Mouse (Mus musculus): ENCODE results near the gene Nhej1.

The Nhej1 gene

DNA sequence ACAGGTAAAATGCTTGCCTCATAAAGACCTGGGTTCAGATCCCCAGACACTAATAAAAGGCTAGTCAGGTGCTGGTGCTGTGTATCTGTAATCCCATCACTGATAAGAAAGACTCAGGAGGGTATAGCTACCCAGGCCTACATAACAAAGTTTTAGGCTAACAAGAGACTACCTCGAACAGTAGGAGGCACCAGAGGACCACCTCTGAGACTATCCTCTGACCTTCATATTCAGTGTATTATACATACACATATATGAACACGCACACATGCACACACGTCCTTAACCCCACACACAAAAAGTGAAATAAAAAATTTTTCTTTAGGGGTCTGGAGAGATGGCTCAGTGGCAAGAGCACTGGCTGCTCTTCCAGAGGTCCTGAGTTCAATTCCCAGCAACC lies 2.8 kb downstream of the Nhej1 start:
- no peak for DNase-seq

DNA sequence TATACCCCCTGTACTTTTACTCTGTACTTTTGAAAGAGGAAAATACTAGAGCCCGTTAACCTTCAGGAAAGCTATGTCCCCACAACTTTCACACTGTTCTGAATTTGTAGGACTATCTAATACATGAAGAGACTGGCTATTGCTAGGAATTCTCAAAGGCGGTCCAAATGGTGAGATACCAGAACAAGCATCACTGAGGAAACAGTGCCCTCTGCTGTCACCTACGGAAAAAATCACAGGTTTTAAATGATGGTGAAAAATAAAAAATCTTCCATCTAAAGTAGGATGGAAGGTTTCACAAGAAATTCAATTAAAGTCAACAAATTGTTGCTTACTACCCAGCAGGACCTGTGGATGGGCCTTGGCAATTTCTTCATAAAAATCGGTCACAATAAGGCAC lies 72.9 kb downstream of the Nhej1 start:
- no peak for DNase-seq

DNA sequence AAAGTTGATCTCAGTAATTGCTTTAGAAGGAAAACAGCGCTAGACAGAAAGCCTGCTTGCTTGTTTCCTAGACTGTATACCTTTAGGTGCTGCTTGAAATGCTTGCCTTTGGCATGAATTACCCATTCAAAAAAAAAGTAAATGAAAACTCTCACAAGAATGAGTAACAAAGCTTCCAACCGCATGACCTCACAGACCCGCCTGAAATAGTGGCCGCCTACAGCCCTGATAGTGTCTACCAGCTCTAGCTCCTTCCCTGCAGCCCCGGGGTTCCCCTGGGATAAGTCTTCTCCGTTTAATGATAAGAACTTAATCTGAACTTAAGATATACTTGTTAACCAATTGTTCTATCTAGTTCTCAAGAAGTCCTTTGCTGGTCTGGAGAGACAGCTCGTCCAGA lies 73.6 kb downstream of the Nhej1 start:
- no peak for DNase-seq

DNA sequence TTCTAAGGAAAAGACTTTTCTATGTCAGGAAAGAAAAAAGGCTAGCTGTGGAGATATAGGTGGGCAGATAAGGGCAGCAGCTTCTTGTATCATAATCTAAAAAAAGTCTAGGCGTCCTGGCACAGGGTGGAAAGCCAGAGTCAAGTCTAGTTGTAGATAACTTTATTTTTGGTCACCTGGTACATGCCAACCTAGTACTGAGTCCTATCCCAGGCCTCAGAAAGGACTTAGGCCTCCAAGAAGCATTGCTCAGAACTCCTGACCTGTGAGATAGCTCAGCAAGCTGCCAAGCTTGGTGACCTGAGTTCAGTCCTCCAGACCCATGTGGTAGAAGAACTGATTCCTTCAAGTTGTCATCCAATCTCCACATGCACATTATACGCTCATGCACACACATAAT lies 76.4 kb downstream of the Nhej1 start:
- no peak for DNase-seq

DNA sequence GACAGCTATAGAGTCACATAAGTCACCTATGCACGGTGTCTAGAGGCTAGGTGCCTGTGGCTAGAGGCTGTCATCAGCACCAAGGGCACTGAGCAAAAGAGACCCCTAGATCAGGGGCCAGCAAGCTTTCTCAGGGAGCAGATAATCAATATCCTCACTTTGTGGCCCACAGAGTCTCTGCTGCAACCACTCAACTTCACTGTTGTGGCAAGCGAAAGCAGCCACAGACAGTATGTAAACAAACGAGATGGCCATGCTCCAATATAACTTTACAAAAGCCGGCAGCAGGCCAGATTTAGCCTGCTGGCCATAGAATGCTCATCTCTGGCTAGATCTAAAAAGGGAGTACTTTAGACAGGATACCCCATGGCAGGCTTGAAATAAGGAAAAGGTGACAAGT lies 77.0 kb downstream of the Nhej1 start:
- no peak for DNase-seq

DNA sequence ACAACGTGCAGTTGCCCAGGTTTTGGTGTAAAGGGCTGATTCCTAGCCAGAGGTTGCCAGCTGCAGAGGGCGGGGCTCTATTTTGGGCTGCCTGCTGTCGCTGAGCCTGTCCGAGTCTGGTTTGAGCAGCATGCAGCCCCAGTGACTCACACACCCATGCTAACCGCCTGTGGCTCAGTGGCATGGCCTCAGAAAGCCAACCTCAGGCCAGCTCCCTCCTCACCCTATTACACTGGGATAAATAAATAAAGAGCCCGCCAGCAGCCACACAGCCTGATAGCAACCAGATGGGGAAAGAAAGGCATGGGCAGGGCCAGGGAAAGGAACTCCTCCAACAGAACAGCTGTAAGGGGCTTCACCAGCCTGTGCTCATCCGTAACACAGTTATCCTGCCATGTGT lies 84.6 kb downstream of the Nhej1 start:
- no peak for DNase-seq

DNA sequence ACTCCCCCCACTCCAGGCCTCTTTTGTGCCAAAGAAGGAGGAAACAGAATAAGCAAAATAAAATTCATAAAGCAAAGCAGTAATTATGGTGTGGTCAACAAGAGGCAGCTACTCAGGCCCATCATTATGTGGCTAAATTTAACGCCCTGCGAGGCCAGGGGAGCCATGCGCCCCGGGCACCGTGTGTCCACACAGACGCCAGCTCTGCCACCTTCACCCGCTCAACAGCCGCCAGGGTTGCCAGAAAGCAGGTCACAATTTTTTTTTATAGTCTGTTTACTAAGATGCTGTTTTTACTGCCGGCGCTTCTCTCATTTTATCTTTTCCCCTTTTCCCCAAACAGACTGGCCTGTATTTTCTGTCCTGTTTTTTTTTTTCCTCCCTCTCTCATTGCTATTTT lies 93.0 kb downstream of the Nhej1 start:
- DNase-seq: no peak

DNA sequence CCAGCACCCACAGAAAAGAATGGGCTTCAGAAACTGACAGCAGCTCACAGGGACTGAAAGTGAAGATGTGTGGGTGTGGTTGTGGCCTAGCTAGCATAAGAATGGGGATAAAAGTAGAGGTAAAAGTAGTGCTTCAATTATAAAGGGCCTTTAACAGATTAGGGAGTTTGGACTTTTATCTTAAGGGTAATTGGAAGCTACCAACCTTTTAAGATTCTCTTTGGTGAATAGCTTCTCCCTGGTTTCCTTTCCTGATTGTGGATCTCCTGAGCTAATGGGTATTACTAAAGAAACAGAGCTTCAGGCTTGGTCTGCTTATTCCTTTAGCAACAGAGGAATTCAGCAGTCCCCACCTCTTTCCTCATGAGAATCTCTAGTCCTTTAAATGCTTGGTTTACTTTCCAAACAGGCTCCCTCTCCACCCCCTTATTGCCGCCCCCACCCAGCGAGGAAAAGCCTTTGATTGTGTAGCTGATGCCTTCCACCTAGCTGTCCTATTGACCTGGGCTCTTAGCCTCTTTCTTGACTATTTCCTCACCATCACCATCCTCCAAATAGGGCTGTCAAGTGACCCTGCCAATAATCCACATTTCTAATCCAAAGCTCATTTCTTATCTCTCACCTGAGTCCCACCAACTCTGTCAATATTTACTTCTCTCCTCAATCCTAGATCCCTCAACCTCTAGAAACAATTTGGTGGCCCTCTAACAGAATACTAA lies 97.8 kb downstream of the Nhej1 start:
- DNase-seq: no peak

DNA sequence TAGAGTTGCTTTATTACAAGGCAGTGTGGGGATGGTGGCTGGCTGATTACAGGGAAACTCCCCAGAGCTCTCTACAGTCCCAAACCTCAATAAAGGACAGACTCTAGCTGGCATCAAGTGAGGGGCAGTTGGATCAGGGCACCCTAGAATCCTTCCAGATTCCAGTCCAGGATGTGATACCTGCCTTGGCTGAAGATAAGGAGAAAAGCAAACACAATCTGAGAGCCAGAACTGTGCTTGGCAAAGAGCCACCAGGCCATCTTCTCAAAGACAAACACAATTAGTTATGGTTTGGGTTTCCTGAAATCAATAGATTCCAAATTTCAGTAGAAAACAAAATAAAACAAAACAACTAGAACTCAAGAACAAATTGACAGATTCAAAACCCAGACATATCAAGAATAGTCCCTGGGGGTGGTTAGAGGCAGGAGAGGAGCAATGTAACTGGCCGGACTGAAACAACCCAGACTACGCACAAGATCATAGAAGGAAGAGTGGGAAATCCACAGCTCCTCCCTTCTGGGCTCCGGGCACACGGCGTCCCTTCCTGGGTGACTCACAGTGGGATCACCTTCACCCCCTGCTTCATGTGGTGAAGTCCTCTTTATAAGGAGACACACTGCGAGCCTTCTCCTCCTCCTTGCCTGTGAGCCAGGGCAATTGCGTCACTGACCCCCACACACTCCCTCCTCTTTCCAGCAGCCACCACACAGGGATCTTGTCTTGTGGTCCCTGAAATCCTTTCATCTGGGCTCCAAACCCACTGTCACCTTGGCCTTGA lies 100.4 kb downstream of the Nhej1 start:
- no peak for DNase-seq

DNA sequence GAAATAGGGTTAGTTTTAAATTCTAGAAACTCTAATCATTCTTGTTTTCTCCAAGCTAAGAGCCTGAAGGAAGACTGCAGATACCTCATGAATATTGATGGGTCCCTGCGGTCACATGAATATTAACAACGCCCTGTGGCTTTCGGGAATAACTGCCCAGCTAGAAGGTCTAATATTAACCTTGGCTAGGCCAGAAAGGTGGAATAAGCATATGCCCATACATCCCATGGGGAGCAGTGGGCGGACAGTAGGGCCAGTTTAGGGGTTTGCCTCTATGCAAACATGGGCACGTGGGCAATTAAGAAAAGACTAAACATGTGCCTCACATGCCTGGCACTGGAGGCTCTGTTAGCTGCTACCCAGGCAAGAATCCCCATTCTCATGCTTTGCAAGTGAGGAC lies 102.8 kb downstream of the Nhej1 start:
- peak; percentile 11 for DNase-seq

DNA sequence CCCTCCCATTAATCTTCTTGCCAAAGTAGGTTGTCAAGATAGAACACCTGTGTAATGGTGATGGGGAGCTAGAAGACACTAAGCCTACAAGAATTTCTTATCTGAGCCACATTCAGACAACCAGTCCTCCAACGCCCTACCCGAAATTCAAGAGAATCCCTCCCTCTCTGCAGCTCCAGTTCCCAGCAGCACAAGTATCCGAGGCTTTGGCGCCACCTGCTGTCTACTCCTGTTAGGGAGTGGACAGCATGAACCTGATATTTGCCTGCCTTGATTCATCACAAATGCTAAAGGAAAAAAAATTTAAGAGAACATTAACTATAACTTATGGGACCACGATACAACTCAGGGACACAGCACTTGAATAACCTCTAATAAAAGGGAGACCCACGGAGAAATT lies 108.2 kb downstream of the Nhej1 start:
- DNase-seq: peak; percentile 58

DNA sequence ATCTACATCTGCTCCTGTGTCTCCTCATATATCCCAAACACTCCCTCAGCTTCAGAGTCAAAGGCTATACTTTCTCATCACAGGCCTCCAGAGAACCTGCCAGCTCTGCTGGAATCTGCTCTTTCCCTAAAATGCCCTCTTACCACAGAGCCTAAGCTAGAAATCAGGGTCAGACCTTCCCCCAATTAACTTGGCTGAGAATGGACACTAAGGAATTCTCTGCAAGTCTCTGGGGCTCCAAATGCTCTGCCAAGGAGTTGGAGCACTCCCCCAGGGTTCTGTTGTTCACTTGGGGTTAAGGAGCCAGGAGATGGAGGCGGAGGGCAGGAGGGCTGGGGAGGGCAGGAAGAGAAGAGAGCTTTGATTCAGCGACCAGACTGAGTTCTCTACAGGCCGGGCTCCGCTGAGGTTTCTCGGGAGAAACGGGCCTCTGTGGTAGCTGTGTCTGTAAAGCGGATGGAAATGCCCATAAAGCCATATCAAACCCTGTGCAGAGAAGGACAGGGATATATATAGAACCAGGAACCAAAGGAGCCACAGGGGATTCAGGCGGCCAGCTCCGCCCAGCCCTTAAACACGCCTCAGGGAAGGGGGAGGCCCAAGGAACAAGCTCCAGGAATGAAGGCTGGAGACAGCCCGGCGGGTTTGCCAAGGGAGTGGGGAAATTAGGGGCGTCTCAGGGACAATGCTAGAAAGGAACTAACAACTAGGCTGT lies 109.3 kb downstream of the Nhej1 start:
- peak; percentile 14 for DNase-seq

DNA sequence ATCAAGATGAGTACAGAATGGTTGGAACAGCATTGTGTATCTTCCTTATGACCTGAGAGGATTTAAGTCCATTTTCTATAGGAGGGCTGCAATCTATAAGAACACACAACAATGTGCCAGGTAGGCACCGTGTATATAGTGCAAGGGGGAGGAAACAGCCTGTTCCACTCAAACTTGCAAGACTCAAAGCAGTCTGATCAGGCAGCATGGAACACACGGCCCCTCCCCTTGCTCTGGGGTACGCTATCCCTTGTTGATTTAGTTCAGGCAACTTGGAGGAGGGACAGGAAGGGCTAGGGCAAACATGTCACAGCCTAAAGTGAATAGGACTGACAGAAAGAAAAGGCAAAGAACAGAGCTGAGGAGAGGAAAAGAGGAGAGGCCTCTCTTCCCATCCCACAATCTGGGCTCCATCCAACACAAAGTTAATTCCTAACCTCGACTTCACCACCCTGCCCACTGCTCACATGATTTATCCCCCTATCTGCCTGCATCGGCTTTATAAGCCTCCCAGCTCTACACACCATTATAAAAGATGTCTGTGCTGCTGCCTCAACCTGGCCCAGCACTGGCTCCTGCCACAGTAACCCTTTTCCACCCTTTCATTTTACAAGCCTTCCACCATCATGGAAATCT lies 110.7 kb downstream of the Nhej1 start:
- DNase-seq: peak; percentile 64

DNA sequence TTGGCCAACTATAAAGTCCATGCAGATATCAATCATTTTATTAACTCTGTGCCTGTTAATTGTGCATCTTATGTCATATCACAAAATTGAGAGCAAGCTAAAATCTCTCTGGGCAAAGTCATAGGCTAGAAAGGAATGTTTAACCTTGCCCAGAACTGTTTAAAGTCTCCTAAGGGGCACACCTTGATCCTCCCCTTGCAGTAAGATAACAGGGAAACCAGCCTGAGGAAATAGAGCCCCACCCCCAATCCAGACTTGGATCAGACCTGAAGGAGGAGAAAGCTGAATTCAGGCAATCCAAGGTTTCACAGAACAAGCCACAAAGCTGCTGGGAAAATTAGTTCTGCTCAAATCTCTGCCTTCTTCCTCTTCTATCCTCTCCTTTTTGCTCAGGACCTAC lies 114.2 kb downstream of the Nhej1 start:
- DNase-seq: no peak

DNA sequence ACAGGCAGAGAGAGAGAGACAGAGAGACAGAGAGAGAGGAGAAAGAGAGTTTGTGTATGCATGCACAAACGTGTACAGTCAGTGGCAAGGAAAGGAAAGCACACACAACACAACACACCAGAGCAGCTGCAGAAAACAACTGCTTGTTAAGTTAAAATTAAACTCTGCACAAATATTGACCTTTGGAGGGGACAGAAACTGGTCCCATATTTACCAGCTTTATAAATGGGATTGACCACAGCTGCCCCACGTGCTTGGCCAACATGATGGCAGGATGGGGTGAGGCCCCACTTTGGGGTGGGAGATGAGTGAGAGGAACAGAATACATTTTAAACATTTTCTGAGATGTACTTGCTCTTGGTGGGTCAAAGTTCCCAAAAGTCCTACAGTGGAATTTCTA lies 114.8 kb downstream of the Nhej1 start:
- DNase-seq: no peak

DNA sequence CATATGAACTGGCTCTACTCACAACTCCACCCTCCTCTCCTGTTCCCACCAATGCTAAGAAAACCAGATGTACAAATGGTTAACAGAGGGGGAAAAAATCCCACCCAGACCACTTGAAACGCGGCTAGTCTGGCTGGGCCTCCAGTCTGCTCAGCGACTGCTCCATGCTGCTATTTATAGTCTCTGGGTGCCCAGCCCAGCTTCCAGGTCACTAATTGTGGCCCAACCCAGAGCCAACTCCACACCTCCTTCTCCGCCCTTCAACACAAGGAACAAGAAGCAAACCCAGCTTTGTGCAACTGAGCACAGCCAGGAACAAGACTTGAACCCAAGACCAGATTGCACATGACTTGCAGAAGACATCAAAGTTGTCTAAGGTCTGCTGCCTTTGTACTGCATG lies 119.0 kb downstream of the Nhej1 start:
- DNase-seq: peak; percentile 6

DNA sequence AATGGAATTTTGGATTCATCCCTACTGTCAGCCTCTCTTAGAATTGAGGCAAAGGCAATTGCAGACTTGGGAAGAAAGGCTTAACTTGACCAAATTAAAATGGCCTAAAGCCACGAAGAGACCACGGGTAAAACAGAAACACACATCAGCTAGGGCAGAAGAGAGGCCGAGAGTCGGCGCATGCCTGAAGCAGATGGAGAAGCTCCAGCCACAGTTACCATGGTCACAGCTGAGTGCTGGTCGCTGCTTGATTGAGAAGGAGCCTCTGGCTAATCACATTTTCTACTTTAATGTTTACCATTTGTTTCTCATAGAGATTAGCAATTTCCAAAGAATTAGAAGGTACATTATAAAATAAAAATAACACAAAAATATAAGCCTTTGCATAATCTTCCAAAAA lies 123.8 kb downstream of the Nhej1 start:
- DNase-seq: no peak

DNA sequence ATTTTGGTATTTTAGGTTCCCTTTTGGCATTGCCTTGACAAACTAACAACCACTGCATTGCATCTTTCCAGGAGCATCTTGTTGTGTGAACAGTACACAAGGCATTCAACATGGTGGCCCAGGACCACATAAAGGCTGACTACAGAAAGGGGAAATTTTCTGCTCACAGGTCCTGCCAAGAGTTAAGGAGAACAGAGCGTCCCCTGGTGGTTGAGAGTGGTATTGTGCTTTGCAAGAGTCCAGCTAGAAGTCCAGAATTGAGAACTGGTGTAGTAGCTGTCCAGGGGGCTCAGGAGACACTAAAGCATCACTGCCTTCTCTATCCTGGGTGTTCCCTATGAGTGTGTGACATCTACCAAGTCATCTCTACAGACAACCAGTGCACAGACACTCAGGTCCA lies 124.5 kb downstream of the Nhej1 start:
- peak; percentile 10 for DNase-seq

DNA sequence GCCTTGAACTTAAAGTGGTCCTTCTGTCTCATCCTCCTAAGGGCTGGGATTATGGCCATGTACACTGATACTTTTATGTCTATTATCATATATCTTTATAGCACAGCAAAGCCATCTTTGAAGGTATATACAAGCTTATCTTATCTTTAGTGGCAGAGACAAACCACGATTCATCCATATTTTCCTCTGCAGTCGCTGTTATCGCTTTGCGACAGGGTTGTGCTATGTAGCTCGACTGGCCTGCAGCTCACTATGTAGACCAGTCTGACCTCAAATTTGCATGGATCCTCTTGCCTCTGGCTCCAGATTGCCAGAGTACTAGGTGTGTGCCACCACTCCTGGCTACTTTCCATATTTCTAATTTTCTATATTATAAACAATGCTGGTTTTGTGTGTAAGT lies 125.8 kb downstream of the Nhej1 start:
- no peak for DNase-seq

DNA sequence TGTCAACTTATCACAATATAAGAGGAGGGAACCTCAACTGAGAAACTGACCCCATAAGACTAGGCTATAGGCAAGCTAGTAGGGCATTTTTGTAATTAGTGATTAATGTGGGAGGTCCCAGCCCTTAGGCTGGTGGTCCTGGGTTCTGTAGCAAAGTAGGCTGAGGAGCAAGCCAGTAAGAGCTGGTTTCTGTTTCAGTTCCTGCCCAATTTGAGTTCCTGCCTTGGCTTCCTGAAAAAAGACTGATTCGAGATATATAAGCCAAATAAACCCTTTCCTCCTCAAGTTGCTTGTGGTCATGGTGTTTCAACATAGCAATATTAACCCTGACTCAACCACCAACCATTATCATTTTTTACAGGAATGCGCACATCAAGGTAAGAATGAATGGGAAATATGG lies 127.8 kb downstream of the Nhej1 start:
- no peak for DNase-seq

DNA sequence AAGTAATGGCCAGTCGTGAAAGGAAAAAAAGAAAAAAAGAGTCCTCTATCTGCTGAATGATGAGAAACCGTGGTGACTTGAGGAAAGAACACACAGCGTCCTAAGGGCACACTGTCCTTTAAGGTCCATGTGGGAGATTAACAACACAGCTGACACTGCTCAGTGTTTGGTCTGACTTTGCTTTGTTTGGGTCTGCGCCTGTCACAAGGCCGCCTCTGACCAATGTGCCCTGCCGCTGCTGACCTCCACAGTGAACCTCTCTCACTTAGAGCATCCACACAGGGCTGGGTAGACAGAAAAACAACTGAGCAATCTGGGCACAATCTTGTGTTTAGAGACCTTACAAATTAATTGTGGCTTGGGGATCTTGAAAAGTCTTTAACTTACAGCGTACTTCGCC lies 148.0 kb downstream of the Nhej1 start:
- DNase-seq: no peak

DNA sequence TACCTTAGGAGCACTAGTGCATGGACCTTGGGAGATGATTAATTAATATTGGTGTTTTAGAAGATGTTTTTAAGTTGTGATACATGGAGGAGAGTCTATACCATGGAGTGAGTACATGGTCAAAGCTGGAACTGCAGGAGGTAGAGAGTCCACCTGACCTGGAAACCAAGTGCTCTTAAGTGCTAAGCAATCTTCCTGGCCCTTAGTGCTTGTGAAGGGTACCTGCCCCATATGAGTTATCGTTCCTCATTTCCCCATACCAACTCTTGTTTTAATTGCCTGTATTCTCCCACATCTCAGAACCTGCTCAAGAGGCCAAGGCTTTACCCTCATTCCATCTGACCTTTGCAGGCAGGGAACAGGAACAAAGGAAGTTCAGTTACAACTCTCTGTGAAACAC lies 149.1 kb downstream of the Nhej1 start:
- DNase-seq: no peak

DNA sequence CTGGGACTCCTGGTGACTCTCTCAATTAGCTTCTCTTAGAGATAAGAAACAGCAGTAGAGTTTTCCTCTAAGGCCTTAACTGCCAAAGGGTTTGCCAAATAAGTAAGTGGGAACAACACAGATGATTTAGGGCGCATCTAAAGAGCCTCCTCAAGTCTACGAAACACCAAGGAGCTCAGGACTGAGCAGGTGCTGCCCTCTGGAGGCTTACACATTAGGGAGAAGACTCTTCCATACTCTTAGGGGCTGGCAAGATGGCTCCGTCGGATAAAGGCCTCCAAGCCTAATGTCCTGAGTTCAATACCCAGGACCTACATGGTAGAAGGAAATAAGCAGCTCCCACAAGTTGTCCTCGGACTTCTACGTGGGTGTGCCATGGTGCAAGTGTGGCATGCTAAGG lies 151.4 kb downstream of the Nhej1 start:
- DNase-seq: no peak

All from kidney, adult 11 months (tissue).